Comparison of ENCODE assay signal across 7 mouse cellular contexts in the genomic region with DNA sequence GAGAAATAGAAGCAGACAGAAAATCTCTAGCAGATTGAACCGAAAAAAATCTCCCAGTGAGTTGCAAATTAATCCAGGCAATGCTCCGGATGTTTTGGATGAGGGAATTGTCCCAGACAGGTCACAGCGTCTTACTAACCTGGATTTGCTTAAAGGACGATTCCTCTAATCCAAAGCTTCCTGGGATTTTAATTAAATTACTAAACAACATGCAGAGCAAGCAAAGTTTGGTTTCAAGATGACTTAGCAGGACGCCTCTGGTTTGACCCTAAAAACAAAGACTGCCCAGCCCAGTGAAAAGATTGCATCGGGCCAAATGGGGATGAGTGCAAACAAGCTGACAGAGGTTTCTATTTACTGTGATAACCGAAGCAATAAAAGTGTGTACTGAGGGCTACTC.
"Had no signal": no experiment of that assay in that cellular context is flagged by ENCODE, and none has a peak within 500 bp of the region (broad histone marks: within the 10 kb centered on the region; RNA-seq: fewer than 3 reads in every experiment).

No protein-coding gene starts in this region.

- DNase-seq: lung, adult 18-20 months; right cerebral cortex, postnatal 14 days had no signal

- H3K27ac ChIP-seq: layer of hippocampus, adult 2 months; limb, embryonic 13.5 days; liver, embryonic 14.5 days; neural tube, embryonic 15.5 days had no signal

- H3K4me3 ChIP-seq: layer of hippocampus, adult 2 months; limb, embryonic 13.5 days; myocyte; neural tube, embryonic 15.5 days had no signal
